Mouse (Mus musculus): ENCODE measurements around the gene Cops9. TPM values are rescaled to one million over a fixed set of nuclear protein-coding genes. Genes with fewer than 3 reads are reported as not detected.
A peak's percentile ranks its signal among the peaks of the same experiment; 100 is the strongest.

The Cops9 gene
- total RNA-seq, 2 experiments from 2014 or later: 259 to 260 TPM

- no peak for DNase-seq
These were observed 5.2 kb upstream of the Cops9 start for GRCm38 (mm10) chr1:92647026-92647425.

GRCm38 (mm10) chr1:92646601-92647000, 4.8 kb upstream of the Cops9 start:
- no peak for DNase-seq

GRCm38 (mm10) chr1:92646111-92646510, 4.3 kb upstream of the Cops9 start:
- DNase-seq: no peak

- DNase-seq: no peak
These were observed 3.1 kb upstream of the Cops9 start for GRCm38 (mm10) chr1:92644916-92645315.

GRCm38 (mm10) chr1:92643691-92644090, 1.9 kb upstream of the Cops9 start:
- no peak for DNase-seq

GRCm38 (mm10) chr1:92640393-92640792, 1.4 kb downstream of the Cops9 start:
- no peak for DNase-seq

GRCm38 (mm10) chr1:92638736-92639135, 3.0 kb downstream of the Cops9 start:
- DNase-seq: no peak

- DNase-seq: peak; percentile 61
These were observed 3.6 kb downstream of the Cops9 start for GRCm38 (mm10) chr1:92638181-92638580.

GRCm38 (mm10) chr1:92637501-92638172, 4.1 kb downstream of the Cops9 start:
- no peak for DNase-seq

GRCm38 (mm10) chr1:92636676-92637075, 5.1 kb downstream of the Cops9 start:
- no peak for DNase-seq

- no peak for DNase-seq
These were observed 5.8 kb downstream of the Cops9 start for GRCm38 (mm10) chr1:92636015-92636414.

- DNase-seq: peak; percentile 4
These were observed 6.7 kb downstream of the Cops9 start for GRCm38 (mm10) chr1:92634976-92635599.

- peak; percentile 1 for DNase-seq
These were observed 7.2 kb downstream of the Cops9 start for GRCm38 (mm10) chr1:92634569-92634968.

GRCm38 (mm10) chr1:92633726-92634125, 8.1 kb downstream of the Cops9 start:
- peak; percentile 29 for DNase-seq

GRCm38 (mm10) chr1:92632948-92633347, 8.8 kb downstream of the Cops9 start:
- no peak for DNase-seq

- DNase-seq: no peak
These were observed 9.6 kb downstream of the Cops9 start for GRCm38 (mm10) chr1:92632196-92632595.

GRCm38 (mm10) chr1:92628227-92628626, 13.6 kb downstream of the Cops9 start:
- DNase-seq: no peak

GRCm38 (mm10) chr1:92618360-92618759, 23.4 kb downstream of the Cops9 start:
- peak; percentile 83 for DNase-seq

GRCm38 (mm10) chr1:92617488-92617887, 24.3 kb downstream of the Cops9 start, which contains the start of gene Olfr12:
Olfr12 (plus strand) TSS chr1:92617788.
- DNase-seq: no peak

- DNase-seq: no peak
These were observed 25.7 kb downstream of the Cops9 start for GRCm38 (mm10) chr1:92616046-92616445.

- no peak for DNase-seq
These were observed 27.3 kb downstream of the Cops9 start for GRCm38 (mm10) chr1:92614516-92614915.

- DNase-seq: no peak
These were observed 28.6 kb downstream of the Cops9 start for GRCm38 (mm10) chr1:92613175-92613574.

GRCm38 (mm10) chr1:92611008-92611407, 30.8 kb downstream of the Cops9 start:
- DNase-seq: peak; percentile 74

- no peak for DNase-seq
These were observed 34.1 kb downstream of the Cops9 start for GRCm38 (mm10) chr1:92607711-92608110.
